Mouse (Mus musculus) left cerebral cortex, adult 18-20 months (tissue): ENCODE results near the gene Gpr171. TPM values are rescaled to one million over a fixed set of nuclear protein-coding genes. Genes with fewer than 3 reads are reported as not detected.
"Not testable (repeated sequence)": the region's sequence is repeated elsewhere in the genome, so short reads cannot be mapped to it uniquely, and the experiment has no call there.

ENCODE experiments used
- DNase-seq, 2 experiments: peaks; one replicate each; pipeline ENCODE4 v3.0.0; 2021 to 2022; ENCODE audit warnings: low spot score in 2 of 2, mixed read lengths in 1 of 2
- long read RNA-seq, 2 experiments: library from polyadenylated mRNA; stranded (forward); transcript quantifications; one replicate each; pipeline ENCODE4 v2.0.0; 2021
- total RNA-seq, 2 experiments: library from RNA; stranded (reverse); gene quantifications; 2 replicates each; pipeline ENCODE4 v1.2.3; 2021

The Gpr171 gene
- not detected for total RNA-seq
- long read RNA-seq, experiment 1, result 0 reads
- long read RNA-seq, experiment 2, result 0 reads

GRCm38 (mm10) chr3:59101218-59101986, at the start of gene Gpr171:
Gpr171 (minus strand) TSS chr3:59101821.
- DNase-seq, result no peak

- no peak for DNase-seq
Measured at GRCm38 (mm10) chr3:59150624-59151023, 49.0 kb upstream of the Gpr171 start.

DNA sequence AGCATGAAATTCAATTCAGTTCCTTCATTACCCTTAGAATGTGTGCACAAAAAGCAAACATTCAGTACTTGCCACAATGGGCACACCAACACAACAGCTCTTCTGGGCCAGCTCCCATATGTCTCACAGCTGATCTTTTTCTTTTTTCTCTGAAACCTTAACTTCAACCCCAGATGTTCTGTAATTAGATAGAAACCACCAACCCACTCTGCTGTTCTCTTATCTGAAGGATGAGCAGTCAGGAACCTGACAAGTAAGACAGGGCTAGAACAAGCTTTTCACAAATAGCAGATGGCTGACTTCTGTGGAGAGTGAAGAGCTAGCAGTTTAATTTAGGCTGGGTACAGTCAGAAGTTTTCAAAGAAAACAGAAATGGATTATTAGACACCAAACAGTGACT, 48.0 kb upstream of the Gpr171 start:
- no peak for DNase-seq

- DNase-seq, result no peak
Measured at GRCm38 (mm10) chr3:59145194-59145593, 43.6 kb upstream of the Gpr171 start.

- no peak for DNase-seq
Measured at GRCm38 (mm10) chr3:59141507-59142305, 40.1 kb upstream of the Gpr171 start.

GRCm38 (mm10) chr3:59140941-59141340, 39.3 kb upstream of the Gpr171 start:
- not testable (repeated sequence) for DNase-seq

DNA sequence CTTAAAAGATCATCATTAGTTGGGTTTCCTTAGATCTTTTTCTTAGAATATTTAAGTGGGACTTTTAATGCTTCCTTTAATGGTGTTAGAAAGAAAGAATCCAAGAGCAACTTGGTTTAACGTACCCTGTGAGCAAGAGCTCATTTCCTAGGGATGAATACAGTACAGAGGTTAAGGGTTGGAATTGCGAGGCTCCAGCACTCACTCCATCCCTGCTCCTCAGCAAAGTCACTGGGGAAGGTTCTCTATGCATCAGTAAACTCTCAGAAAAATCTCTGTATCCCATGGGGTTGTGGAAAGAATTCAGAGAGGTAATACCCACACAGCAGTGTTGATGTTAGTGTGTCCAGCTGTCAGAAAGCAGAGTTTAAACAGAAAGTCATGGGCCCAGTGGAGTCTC, 38.5 kb upstream of the Gpr171 start:
- no peak for DNase-seq

- no peak for DNase-seq
Measured at GRCm38 (mm10) chr3:59139651-59140051, 38.0 kb upstream of the Gpr171 start.

- DNase-seq, result no peak
Measured at GRCm38 (mm10) chr3:59138946-59139468, 37.4 kb upstream of the Gpr171 start.

DNA sequence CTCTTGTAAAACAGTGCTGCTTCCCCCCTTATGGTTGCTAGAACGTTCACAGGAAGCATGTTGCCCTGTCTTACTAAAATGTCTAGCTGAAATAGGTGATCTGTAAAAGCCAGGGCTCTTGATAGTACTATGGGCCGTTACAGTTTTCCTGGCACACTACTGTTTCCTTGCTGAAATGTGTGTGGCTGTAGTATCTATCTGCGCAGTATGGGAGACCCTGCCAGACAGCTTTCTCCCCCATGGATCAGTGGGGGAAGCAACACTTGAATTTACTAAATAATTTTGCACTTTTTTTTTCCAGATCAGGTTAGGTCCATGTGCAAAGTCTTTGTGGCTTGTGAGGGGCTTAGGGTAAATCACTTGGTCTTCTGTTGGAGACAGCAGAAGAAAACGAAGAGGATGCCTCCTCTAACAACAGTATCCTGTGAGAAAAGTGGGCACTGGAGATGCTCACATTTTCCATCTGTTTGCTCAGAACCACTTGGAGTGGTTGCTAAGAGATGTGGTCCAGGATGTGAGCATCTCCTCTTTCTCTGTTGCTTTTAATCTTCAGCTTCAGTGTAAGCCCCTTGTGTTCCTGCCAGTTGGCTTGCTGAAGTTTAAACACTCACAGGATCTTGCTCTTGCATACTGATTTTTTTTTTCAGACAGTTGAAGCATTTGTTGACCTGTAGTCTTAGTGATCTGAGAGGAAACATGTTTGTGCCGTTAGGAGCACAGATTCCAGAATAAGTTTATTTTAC, 34.5 kb upstream of the Gpr171 start:
- DNase-seq, result no peak

- DNase-seq, result no peak
Measured at GRCm38 (mm10) chr3:59133189-59133588, 31.6 kb upstream of the Gpr171 start.

GRCm38 (mm10) chr3:59131966-59132365, 30.3 kb upstream of the Gpr171 start:
- no peak for DNase-seq

GRCm38 (mm10) chr3:59131081-59131480, 29.5 kb upstream of the Gpr171 start:
- no peak for DNase-seq

- no peak for DNase-seq
Measured at GRCm38 (mm10) chr3:59130431-59130830, 28.8 kb upstream of the Gpr171 start.

GRCm38 (mm10) chr3:59129547-59129946, 27.9 kb upstream of the Gpr171 start:
- DNase-seq, result no peak

GRCm38 (mm10) chr3:59128681-59129080, 27.1 kb upstream of the Gpr171 start:
- DNase-seq, result no peak

- no peak for DNase-seq
Measured at GRCm38 (mm10) chr3:59125783-59126555, 24.3 kb upstream of the Gpr171 start.

DNA sequence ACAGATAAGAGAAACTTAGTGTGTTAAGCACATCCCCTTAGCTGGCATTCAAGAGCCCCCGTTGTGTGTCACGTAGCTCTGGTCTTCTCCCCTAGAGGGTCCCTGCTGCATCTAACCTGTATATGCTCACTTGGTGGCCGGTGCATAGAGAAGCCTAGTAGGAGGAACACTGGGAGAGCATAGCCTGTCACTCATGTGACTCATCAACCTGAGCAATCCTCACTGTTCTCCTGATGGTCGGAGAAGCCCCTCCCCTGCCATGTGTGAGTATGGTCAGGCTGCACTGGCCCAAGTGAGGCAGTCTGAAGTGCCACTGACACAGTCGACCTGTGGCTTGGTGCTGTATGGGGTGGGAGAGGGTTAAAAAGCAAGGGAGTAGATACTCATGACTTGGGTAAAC, 23.4 kb upstream of the Gpr171 start:
- no peak for DNase-seq

GRCm38 (mm10) chr3:59121780-59122449, 20.3 kb upstream of the Gpr171 start:
- no peak for DNase-seq
